Mouse (Mus musculus) neural tube, embryonic 12.5 days (tissue): ENCODE measurements around the gene Mpped2. TPM values are rescaled to one million over a fixed set of nuclear protein-coding genes. Genes with fewer than 3 reads are reported as not detected.

ENCODE experiments used
- ATAC-seq: fragments of 200-750 bp; cut with Nextera tagmentation; 2 replicates; pipeline ENCODE4 v1.8.0; 2017; ENCODE audit warnings: low read depth, mild to moderate bottlenecking, moderate TSS enrichment, moderate library complexity; ENCODE audit not compliant: low FRiP score
- H3K27ac ChIP-seq: fragments of 300-500 bp; sonication (generic); 2 replicates; pipeline ENCODE4 v1.5.1; 2016
- H3K27me3 ChIP-seq: fragments of 300-500 bp; sonication (generic); replicated peaks from 2 replicates; pipeline ENCODE4 v1.6.1; 2016; ENCODE audit warnings: mild to moderate bottlenecking
- H3K36me3 ChIP-seq: fragments of 300-500 bp; sonication (generic); 2 replicates; pipeline ENCODE4 v1.6.1; 2016; ENCODE audit warnings: mild to moderate bottlenecking
- H3K4me1 ChIP-seq: fragments of 300-500 bp; sonication (generic); 2 replicates; pipeline ENCODE4 v1.6.1; 2016
- H3K4me2 ChIP-seq: fragments of 300-500 bp; sonication (generic); replicated peaks from 2 replicates; pipeline ENCODE4 v1.6.1; 2016; ENCODE audit warnings: mild to moderate bottlenecking
- H3K4me3 ChIP-seq: fragments of 300-500 bp; sonication (generic); 2 replicates; pipeline ENCODE4 v1.5.1; 2016
- H3K9ac ChIP-seq: fragments of 300-500 bp; sonication (generic); 2 replicates; pipeline ENCODE4 v1.6.1; 2016; ENCODE audit warnings: mild to moderate bottlenecking
- H3K9me3 ChIP-seq: fragments of 300-500 bp; sonication (generic); 2 replicates; pipeline ENCODE4 v1.6.1; 2016; ENCODE audit warnings: mild to moderate bottlenecking
- WGBS: fragments of 180-500 bp; shearing (Covaris S2); methylation state at CpG from one replicate; pipeline ENCODE4 v1.1.7; 2016; 5-methylcytosine and 5-hydroxymethylcytosine counted together
- polyA plus RNA-seq: library from polyadenylated mRNA; unstranded; fragments of >200 nt; fragmentation: Nextera tagmentation; extraction: Ambion mirVana; gene quantifications from 2 replicates; pipeline ENCODE4 v1.2.1, GENCODE M21; 2016

The Mpped2 gene
- polyA plus RNA-seq, 1 experiment from 2014 or later, result 147 TPM

DNA sequence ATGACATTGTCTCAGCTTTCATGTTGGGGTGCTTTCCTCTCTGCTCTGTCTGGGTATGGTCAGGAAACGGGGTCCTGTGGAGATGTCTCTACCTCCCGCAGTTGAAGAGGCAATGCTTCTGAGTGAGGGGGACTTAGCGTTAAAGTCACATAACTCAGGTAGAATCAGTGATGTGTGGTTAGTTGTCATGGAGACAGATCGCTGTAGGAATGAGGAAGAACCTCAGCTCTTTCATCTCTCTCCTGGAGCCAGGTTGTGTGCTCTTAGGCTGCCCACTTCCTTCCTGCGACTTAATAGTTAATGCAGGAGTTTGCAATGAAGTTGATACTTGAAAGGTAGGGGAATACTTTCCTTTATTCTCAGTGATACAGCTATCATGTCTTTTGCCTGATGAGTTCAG is 173.2 kb downstream of the Mpped2 start:
- Histone ChIP-seq H3K27me3 (no peaks in the 10 kb centered on the region), H3K9me3 (no peaks in the 10 kb centered on the region), H3K4me2 (no peak overlapping the region), H3K36me3 (peaks cover 20% of the 10 kb centered on the region; the same call in 1 of the 2 replicates), H3K9ac (no peak overlapping the region), H3K4me1 (peaks cover 11% of the 10 kb centered on the region), H3K27ac (no peak overlapping the region), H3K4me3 (no peak overlapping the region)
- WGBS, result 57% methylated on average over 5 of the region's 5 CpGs
- ATAC-seq, result no peak

DNA sequence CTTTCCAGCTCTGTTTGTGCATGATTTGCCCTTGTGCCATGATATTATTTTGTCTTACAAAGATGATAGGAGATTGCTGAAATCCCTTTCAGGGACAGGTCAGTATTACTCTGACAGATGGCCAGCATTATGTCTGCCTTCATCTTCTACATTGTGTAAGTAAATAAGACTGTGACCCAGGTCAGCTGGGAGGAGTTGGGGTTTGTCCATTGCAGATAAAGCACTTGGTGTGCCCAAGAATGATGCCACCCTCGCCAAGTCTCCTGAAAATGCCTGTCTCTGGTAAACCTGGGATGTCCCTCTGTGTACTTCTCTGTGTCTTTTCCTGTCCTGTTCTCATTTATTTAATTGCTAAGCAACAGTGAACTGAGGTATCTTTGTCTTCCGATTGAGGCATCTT is 177.8 kb downstream of the Mpped2 start:
- Histone ChIP-seq H3K27me3 (no peaks in the 10 kb centered on the region), H3K9ac (no peak overlapping the region), H3K4me3 (no peak overlapping the region), H3K4me1 (peaks cover 5% of the 10 kb centered on the region), H3K9me3 (no peaks in the 10 kb centered on the region), H3K27ac (no peak overlapping the region), H3K36me3 (peaks cover 13% of the 10 kb centered on the region; the same call in 1 of the 2 replicates), H3K4me2 (no peak overlapping the region)
- no peak for ATAC-seq
- WGBS, result 78% methylated on average over 2 of the region's 2 CpGs

DNA sequence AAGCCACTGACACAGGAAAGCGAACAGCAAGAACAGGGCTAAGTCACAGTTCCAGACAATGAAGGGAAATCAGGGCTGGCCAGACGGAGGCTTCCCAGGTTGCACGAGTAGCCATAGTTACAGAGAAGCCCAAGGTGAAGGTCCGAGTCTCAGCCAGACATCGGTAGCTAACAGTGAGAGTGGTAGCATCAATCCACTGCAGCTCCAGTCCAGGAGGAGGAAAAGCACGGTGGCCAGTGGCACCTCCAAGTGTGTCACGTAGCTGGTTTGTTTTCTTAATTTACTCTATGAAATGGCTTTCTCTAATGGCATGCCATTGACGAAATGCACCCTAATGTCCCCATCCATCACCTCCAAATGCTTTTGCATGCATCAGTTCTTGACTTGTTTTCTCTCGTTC is 180.1 kb downstream of the Mpped2 start:
- Histone ChIP-seq H3K4me1 (no peaks in the 10 kb centered on the region), H3K4me3 (no peak overlapping the region), H3K36me3 (peaks cover 7% of the 10 kb centered on the region; the same call in 1 of the 2 replicates), H3K9ac (no peak overlapping the region), H3K27me3 (no peaks in the 10 kb centered on the region), H3K9me3 (no peaks in the 10 kb centered on the region), H3K27ac (no peak overlapping the region), H3K4me2 (no peak overlapping the region)
- ATAC-seq, result peak; percentile 41; the same call in 1 of the 2 replicates
- 67% methylated on average over 9 of the region's 9 CpGs for WGBS

DNA sequence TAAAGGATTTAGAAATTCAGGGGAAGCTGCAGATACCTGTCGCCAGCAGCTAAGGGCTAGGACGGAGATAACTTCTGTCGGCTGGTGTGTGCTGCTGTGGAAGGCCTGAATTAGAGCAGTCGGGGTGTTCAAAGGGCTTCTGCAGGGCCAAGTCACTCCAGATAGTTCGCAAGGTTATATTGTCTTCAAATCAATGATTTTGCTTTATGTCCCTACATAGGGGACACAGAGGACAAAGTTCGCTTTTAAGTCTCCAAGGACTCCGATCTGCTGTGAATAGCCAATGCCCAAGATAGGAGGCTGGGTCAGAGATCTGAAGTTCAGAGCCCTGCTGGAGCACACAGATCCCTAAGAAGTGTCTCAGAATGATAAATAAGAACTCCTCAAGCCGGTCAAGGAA is 190.3 kb downstream of the Mpped2 start:
- Histone ChIP-seq H3K4me1 (no peaks in the 10 kb centered on the region), H3K4me3 (no peak overlapping the region), H3K4me2 (no peak overlapping the region), H3K9me3 (0 out of 2 replicates have a peak, but pooled peaks cover 5% of the 10 kb centered on the region), H3K36me3 (no peaks in the 10 kb centered on the region), H3K27me3 (no peaks in the 10 kb centered on the region), H3K9ac (no peak overlapping the region), H3K27ac (no peak overlapping the region)
- no peak for ATAC-seq
- WGBS, result 57% methylated on average over 8 of the region's 8 CpGs

DNA sequence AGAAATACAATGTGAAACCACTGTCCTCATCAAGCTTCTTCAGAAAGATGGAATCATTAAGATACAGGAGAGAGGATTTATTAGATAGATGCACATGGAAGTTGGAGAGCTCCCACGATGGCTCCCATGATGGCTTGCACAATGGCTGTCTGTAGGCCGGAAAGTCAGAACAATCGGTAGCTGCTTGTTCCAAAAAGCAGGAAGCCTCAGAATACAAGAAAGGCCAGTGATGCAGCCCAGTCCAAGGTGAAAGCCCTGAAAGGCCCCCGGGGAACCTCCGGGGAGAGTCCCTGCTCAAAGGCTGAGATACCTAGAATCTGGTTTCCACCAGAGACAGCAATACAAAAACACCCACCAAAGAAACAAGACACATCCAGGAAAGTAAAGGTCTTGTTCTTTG is 195.1 kb downstream of the Mpped2 start:
- no peak for ATAC-seq
- 92% methylated on average over 5 of the region's 5 CpGs for WGBS
- Histone ChIP-seq H3K4me3 (no peak overlapping the region), H3K36me3 (no peaks in the 10 kb centered on the region), H3K4me2 (no peak overlapping the region), H3K9ac (no peak overlapping the region), H3K27me3 (no peaks in the 10 kb centered on the region), H3K27ac (no peak overlapping the region), H3K9me3 (no peaks in the 10 kb centered on the region), H3K4me1 (peaks cover 13% of the 10 kb centered on the region)

DNA sequence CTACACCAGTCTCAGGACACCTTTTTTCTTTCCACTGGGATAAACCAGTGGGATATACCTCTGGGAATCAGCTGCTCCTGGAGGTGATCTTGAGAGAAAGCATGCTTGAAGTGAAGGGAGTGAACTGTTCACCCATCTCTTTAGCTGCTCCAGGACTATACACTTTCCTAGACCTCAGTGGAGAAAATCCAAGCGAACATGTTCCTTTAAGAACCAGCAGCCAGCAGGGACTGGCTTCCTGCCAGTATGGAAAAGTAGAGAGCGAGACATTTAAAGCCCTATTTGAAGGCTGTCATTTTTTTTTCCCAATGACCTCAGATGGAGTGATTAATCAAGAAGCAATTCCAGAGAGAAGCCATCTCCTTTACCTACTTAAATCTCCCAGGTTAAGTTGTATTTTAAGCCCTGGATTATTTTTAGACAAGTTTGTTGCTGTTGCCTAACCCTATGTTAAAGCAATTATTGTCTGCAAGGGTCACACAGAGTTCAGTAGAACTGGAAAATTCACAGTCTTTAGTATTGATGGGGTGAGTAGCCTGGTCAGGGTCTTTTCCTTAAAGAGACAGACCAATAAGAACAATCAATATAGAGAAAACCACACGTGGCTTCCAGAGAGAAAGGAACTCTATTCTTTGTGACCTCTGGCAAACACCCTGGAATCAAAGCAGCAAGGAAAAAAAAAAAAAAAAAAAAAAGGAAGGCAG is 196.4 kb downstream of the Mpped2 start:
- Histone ChIP-seq H3K36me3 (no peaks in the 10 kb centered on the region), H3K27ac (no peak overlapping the region; the same call in 1 of the 2 replicates), H3K27me3 (no peaks in the 10 kb centered on the region), H3K9me3 (no peaks in the 10 kb centered on the region), H3K9ac (no peak overlapping the region), H3K4me3 (no peak overlapping the region), H3K4me2 (no peak overlapping the region), H3K4me1 (peaks cover 13% of the 10 kb centered on the region)
- 8% methylated on average over 3 of the region's 3 CpGs for WGBS
- peak; percentile 67 for ATAC-seq

DNA sequence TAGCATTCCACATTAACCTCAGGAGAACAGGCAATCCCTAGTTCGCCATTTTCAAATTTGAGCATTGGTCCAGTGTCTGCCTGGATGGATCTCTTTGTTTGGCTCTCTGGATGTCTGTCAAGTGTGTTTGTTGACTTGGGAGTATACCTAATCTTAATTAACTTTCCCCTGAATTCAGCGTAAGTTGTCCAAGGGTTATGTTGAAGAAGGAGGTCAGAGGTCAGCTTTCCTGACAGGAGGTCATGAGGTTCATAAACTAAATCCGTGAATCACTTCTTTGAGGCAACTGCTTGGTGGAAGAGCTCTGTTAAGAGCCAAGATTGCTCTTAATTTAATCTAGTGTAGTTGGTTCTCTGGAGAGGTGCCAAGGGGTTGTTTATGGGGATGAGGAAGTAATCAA is 200.3 kb downstream of the Mpped2 start:
- 46% methylated on average over 3 of the region's 3 CpGs for WGBS

DNA sequence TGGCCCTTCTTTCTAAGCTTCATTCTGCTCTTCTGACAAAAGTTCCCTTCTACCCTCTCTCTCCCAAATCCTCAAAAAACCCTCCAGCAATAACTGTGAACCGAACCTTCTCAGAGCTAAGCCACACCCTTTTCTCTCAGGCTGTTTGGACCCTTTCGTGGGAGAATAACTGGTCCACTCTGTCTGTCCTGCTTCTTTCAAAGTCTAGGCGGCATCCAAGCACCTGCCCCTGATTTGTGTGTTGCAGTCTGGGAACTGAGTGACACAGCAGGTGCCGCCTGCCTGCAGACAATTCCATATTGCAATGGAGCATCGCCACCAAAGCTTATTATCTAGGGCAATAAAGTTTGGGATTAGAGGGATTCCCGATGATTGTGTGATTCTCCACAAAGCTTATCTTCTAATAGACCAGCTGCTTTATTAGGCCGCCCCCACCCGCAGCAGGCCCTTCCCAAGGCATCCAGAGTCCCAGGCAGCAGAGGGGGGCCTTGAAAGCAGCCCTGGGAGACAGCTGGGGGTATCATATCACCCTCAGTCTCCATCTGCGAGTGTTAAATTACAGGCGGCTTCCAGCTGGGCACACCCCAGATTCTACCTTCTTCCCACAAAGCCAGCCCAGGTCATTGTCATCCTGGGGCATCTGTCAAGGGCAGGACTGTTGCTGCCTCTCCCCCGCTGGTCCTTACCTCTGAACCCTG is 202.4 kb downstream of the Mpped2 start:
- Histone ChIP-seq H3K4me1 (peaks cover 14% of the 10 kb centered on the region), H3K27me3 (no peaks in the 10 kb centered on the region), H3K9me3 (no peaks in the 10 kb centered on the region), H3K36me3 (no peaks in the 10 kb centered on the region), H3K27ac (no peak overlapping the region; the same call in 1 of the 2 replicates), H3K9ac (no peak overlapping the region), H3K4me3 (no peak overlapping the region), H3K4me2 (0 out of 2 replicates have a peak overlapping the region, but pooled peaks have one; percentile 3)
- WGBS, result 9% methylated on average over 11 of the region's 11 CpGs
- ATAC-seq, result peak; percentile 91

More for the DNA sequence above, 200.3 kb downstream of the Mpped2 start:
- H3K4me3 ChIP-seq, result no peak overlapping the region
- no peak overlapping the region for H3K9ac ChIP-seq
- H3K4me2 ChIP-seq, result no peak overlapping the region
- H3K27me3 ChIP-seq, result no peaks in the 10 kb centered on the region
- H3K9me3 ChIP-seq, result no peaks in the 10 kb centered on the region
- H3K27ac ChIP-seq, result no peak overlapping the region
- H3K4me1 ChIP-seq, result peaks cover 27% of the 10 kb centered on the region
- no peak for ATAC-seq
- no peaks in the 10 kb centered on the region for H3K36me3 ChIP-seq

- ATAC-seq, result no peak; the same call in 1 of the 2 replicates
- no peak overlapping the region for H3K4me3 ChIP-seq
- H3K27me3 ChIP-seq, result no peaks in the 10 kb centered on the region
- no peak overlapping the region; the same call in 1 of the 2 replicates for H3K27ac ChIP-seq
- no peaks in the 10 kb centered on the region for H3K9me3 ChIP-seq
- 20% methylated on average over 4 of the region's 4 CpGs for WGBS
- H3K36me3 ChIP-seq, result no peaks in the 10 kb centered on the region
- no peak overlapping the region for H3K9ac ChIP-seq
- H3K4me1 ChIP-seq, result peaks cover 14% of the 10 kb centered on the region
- no peak overlapping the region for H3K4me2 ChIP-seq
Observed at GRCm38 (mm10) chr2:106896024-106896384, 202.9 kb downstream of the Mpped2 start.

DNA sequence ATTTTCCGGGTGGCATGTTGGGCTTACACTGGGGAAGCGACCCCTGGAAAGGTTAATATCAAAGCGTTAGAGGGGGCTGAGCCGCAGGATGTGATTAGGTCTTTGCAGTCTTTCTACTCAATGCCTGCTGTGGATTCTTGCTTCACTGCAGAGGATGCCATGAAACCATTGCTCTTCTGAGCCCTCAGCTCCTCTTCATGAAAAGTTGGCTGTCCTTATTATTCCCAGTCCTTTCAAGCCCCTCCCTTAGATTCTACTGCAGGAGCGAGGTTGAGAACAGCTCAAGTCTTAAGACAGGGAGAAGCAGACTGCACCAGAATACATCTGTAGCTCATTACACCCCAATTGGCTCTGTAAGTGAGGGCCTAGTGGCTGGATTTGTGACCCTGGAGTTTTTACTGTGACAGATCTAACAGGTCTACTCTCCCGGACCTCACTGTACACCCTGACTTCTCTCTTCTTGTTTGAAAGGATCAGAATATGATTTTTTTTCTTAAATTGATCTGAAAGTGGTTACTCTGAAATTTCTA is 218.9 kb downstream of the Mpped2 start:
- Histone ChIP-seq H3K4me3 (no peak overlapping the region), H3K9ac (no peak overlapping the region), H3K4me2 (no peak overlapping the region), H3K9me3 (no peaks in the 10 kb centered on the region), H3K27me3 (no peaks in the 10 kb centered on the region), H3K27ac (no peak overlapping the region), H3K36me3 (no peaks in the 10 kb centered on the region), H3K4me1 (no peaks in the 10 kb centered on the region)
- ATAC-seq, result no peak
- WGBS, result 72% methylated on average over 6 of the region's 6 CpGs
